Mouse (Mus musculus) granulocyte monocyte progenitor cell, adult 5-6 weeks (primary cell): ENCODE measurements at regions not wholly inside any gene's neighbourhood (a gene's known extent, or its start where the extent isn't known, plus 50 kb on each side); places are given as distances from the start of the nearest gene placed in this dataset.

ENCODE experiments used
- ATAC-seq: replicated peaks from 2 replicates; pipeline ENCODE4 v1.8.0; 2016; ENCODE audit warnings: mild to moderate bottlenecking, moderate TSS enrichment, inconsistent platforms; ENCODE audit not compliant: poor library complexity, severe bottlenecking

GRCm38 (mm10) chr13:83730155-83730712, 226.4 kb downstream of the Mef2c start:
- peak; percentile 14; the same call in 1 of the 2 replicates for ATAC-seq

GRCm38 (mm10) chr13:83730713-83731480, 227.1 kb downstream of the Mef2c start:
- ATAC-seq = peak; percentile 43

- no peak for ATAC-seq
Observed at GRCm38 (mm10) chr13:83731481-83732006, 227.7 kb downstream of the Mef2c start.

- ATAC-seq = peak; percentile 21; the same call in 1 of the 2 replicates
Observed at GRCm38 (mm10) chr13:83732283-83733121, 228.7 kb downstream of the Mef2c start.

- no peak for ATAC-seq
Observed at GRCm38 (mm10) chr13:83733231-83733990, 229.6 kb downstream of the Mef2c start.

GRCm38 (mm10) chr13:83733991-83734610, 230.3 kb downstream of the Mef2c start:
- no peak for ATAC-seq

- no peak for ATAC-seq
Observed at GRCm38 (mm10) chr13:83734656-83735055, 230.8 kb downstream of the Mef2c start.

- no peak for ATAC-seq
Observed at GRCm38 (mm10) chr13:83735101-83735500, 231.3 kb downstream of the Mef2c start.

- ATAC-seq = no peak
Observed at GRCm38 (mm10) chr13:83735631-83736475, 232.0 kb downstream of the Mef2c start.

- no peak for ATAC-seq
Observed at GRCm38 (mm10) chr13:83737031-83737825, 233.4 kb downstream of the Mef2c start.

- ATAC-seq = peak; percentile 29
Observed at GRCm38 (mm10) chr13:83737826-83738527, 234.1 kb downstream of the Mef2c start.

- ATAC-seq = peak; percentile 76
Observed at GRCm38 (mm10) chr13:83738528-83738981, 234.7 kb downstream of the Mef2c start.

- no peak for ATAC-seq
Observed at GRCm38 (mm10) chr13:83739131-83739530, 235.3 kb downstream of the Mef2c start.

GRCm38 (mm10) chr13:83739541-83740061, 235.8 kb downstream of the Mef2c start:
- ATAC-seq = peak; percentile 41

- no peak for ATAC-seq
Observed at GRCm38 (mm10) chr13:83740101-83740500, 236.3 kb downstream of the Mef2c start.

GRCm38 (mm10) chr13:83740771-83741170, 236.9 kb downstream of the Mef2c start:
- no peak for ATAC-seq

GRCm38 (mm10) chr13:83741591-83742021, 237.8 kb downstream of the Mef2c start:
- ATAC-seq = no peak
